Mouse (Mus musculus) spleen, adult 2 months (tissue): ENCODE data around the gene Atf7ip. TPM values are rescaled to one million over a fixed set of nuclear protein-coding genes. Genes with fewer than 3 reads are reported as not detected.

Source experiments
- DNase-seq, 2 experiments: peaks; one replicate each; pipeline versions ENCODE4 v3.0.0 to v3.0.0-alpha.2; 2012 to 2021; ENCODE audit warnings: low spot score in 2 of 2, low read depth in 1 of 2
- H3K27ac ChIP-seq: fragments of 200-500 bp; 2 replicates; pipeline ENCODE4 v1.5.1; 2012; ENCODE audit warnings: low read length, inconsistent platforms; ENCODE audit not compliant: insufficient read depth
- H3K27me3 ChIP-seq: fragments of 200-500 bp; 2 replicates; pipeline ENCODE4 v1.6.1; 2012; ENCODE audit warnings: mild to moderate bottlenecking, moderate library complexity, low read length, inconsistent platforms; ENCODE audit not compliant: control insufficient read depth, insufficient read depth
- H3K36me3 ChIP-seq: fragments of 200-500 bp; 2 replicates; pipeline ENCODE4 v1.6.1; 2012; ENCODE audit warnings: mild to moderate bottlenecking, low read length, inconsistent platforms; ENCODE audit not compliant: control insufficient read depth, insufficient read depth
- H3K4me1 ChIP-seq: fragments of 200-500 bp; 2 replicates; pipeline ENCODE4 v1.6.1; 2011; ENCODE audit warnings: inconsistent platforms; ENCODE audit not compliant: control insufficient read depth, insufficient read depth, insufficient read length
- H3K4me3 ChIP-seq: fragments of 200-500 bp; 2 replicates; pipeline ENCODE4 v1.5.1; 2011; ENCODE audit warnings: mild to moderate bottlenecking, inconsistent platforms; ENCODE audit not compliant: insufficient read depth, insufficient read length; ENCODE audit errors: extremely low read depth
- CTCF ChIP-seq: fragments of 200-500 bp; IDR thresholded peaks from 2 replicates; pipeline ENCODE4 v1.5.1; 2011; ENCODE audit warnings: mild to moderate bottlenecking, inconsistent platforms; ENCODE audit not compliant: insufficient read depth, insufficient read length, insufficient replicate concordance; ENCODE audit errors: extremely low read depth
- POLR2A ChIP-seq: fragments of 200-500 bp; IDR thresholded peaks from 2 replicates; pipeline ENCODE4 v1.6.1; 2011; ENCODE audit warnings: low read depth, low read length, inconsistent platforms
- whole genome bisulfite sequencing: fragments of 180-500 bp; shearing (Covaris S2); methylation state at CpG from one replicate; pipeline ENCODE4 v1.1.7; 2018; 5-methylcytosine and 5-hydroxymethylcytosine counted together
- polyA plus RNA-seq: library from polyadenylated mRNA; depleted of rRNA; stranded (reverse); fragments of >200 nt; gene quantifications from 2 replicates; pipeline ENCODE4 v1.2.3, GENCODE M21; 2012

The Atf7ip gene
- polyA plus RNA-seq, 1 experiment, result 32.5 TPM

- no peak overlapping the region for H3K4me3 ChIP-seq
- no peaks in the 10 kb centered on the region for H3K27me3 ChIP-seq
- peaks cover 12% of the 10 kb centered on the region for H3K4me1 ChIP-seq
- TF ChIP-seq CTCF (no peak), POLR2A (no peak)
- H3K27ac ChIP-seq, result no peak overlapping the region
- no peak for DNase-seq
- WGBS, result 96% methylated on average over 11 of the region's 11 CpGs
- peaks cover 3% of the 10 kb centered on the region for H3K36me3 ChIP-seq
These were observed 39.4 kb downstream of the Atf7ip start for GRCm38 (mm10) chr6:136545284-136545870.

- Histone ChIP-seq H3K4me3 (no peak overlapping the region), H3K27ac (no peak overlapping the region), H3K36me3 (no peaks in the 10 kb centered on the region; the same call in 1 of the 2 replicates), H3K4me1 (peaks cover 12% of the 10 kb centered on the region), H3K27me3 (no peaks in the 10 kb centered on the region)
- 64% methylated on average over 2 of the region's 2 CpGs for WGBS
- TF ChIP-seq CTCF, result no peak
- no peak for TF ChIP-seq POLR2A
- no peak for DNase-seq
These were observed 40.3 kb downstream of the Atf7ip start for GRCm38 (mm10) chr6:136546286-136546685.

GRCm38 (mm10) chr6:136546987-136547386, 41.0 kb downstream of the Atf7ip start:
- no peaks in the 10 kb centered on the region for H3K27me3 ChIP-seq
- no peak overlapping the region for H3K4me3 ChIP-seq
- TF ChIP-seq POLR2A (no peak), CTCF (no peak)
- no peaks in the 10 kb centered on the region for H3K36me3 ChIP-seq
- WGBS, result 91% methylated on average over 7 of the region's 7 CpGs
- no peak overlapping the region for H3K27ac ChIP-seq
- peaks cover 6% of the 10 kb centered on the region for H3K4me1 ChIP-seq
- no peak for DNase-seq

DNA sequence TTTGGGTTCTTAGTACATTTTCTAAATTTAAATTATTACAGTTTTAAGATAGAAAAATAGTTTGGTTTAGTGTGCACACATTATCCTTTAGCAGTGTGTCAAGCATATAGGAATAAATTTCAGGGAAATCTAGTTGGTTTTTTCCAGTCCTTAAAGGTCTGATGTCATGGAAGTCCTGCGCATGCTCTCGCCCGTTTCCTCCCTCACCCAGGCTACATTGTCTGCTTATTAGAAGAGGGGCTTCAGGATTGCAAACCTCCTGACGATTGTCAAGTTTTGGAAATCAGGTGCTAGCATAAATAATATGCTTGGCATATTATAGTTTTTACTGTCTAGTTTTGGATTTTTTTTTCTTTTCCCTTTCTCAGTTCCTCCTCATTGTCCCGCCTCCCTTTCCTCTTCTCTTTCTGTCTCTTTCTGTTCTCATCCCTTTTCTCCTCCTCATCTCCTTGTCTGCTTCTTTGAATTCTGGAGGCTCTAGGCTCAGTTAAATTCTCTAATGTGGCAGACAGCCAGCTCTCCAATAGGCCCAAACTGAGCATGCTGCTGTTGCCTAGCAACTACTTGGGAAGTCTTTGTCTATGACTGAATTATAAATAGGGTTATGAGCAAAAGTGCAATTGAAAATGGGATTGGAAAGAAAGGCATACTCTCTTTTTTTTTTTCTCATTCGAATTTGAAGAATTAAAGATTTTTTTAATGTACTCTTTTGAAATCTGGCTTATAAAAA, 42.2 kb downstream of the Atf7ip start:
- Histone ChIP-seq H3K27ac (peak overlapping the region; percentile 15; the same call in 1 of the 2 replicates), H3K36me3 (no peaks in the 10 kb centered on the region), H3K4me3 (no peak overlapping the region), H3K4me1 (peaks cover 11% of the 10 kb centered on the region), H3K27me3 (no peaks in the 10 kb centered on the region)
- no peak for DNase-seq
- TF ChIP-seq POLR2A (no peak), CTCF (no peak)
- WGBS, result 67% methylated on average over 6 of the region's 6 CpGs

GRCm38 (mm10) chr6:136548796-136549195, 42.8 kb downstream of the Atf7ip start:
- no peaks in the 10 kb centered on the region for H3K27me3 ChIP-seq
- no peak for DNase-seq
- H3K36me3 ChIP-seq, result no peaks in the 10 kb centered on the region
- no peak overlapping the region for H3K4me3 ChIP-seq
- TF ChIP-seq CTCF (no peak), POLR2A (no peak)
- WGBS, result 90% methylated on average over 6 of the region's 6 CpGs
- no peak overlapping the region for H3K27ac ChIP-seq
- H3K4me1 ChIP-seq, result peaks cover 10% of the 10 kb centered on the region

DNA sequence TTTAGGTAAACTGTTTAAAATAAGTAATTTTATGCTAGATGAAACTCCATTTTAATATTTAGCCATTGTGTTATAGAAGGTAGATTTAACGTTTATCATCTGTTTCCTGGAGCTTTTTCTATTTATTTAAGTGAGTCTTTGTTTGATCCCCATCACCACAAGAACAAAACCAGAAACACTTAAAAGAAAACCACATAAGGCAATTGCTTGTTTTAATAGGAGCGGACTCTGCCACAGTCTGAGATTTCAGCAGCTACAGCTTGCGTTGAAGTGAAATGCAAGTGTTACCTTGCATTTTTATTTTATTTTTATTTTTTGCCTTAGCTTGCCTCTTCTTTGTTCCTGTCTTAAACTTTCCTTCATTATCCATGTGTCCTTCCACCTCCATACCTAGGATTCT, 43.6 kb downstream of the Atf7ip start:
- peaks cover 12% of the 10 kb centered on the region for H3K4me1 ChIP-seq
- no peak overlapping the region for H3K4me3 ChIP-seq
- no peaks in the 10 kb centered on the region for H3K27me3 ChIP-seq
- TF ChIP-seq POLR2A (no peak), CTCF (no peak)
- DNase-seq, result no peak
- no peak overlapping the region for H3K27ac ChIP-seq
- no peaks in the 10 kb centered on the region for H3K36me3 ChIP-seq
- 58% methylated on average over 3 of the region's 3 CpGs for WGBS
